Mouse (Mus musculus) liver, postnatal 0 days (tissue): ENCODE results near the gene Slc1a2. TPM values are rescaled to one million over a fixed set of nuclear protein-coding genes. Genes with fewer than 3 reads are reported as not detected.

Experiments
- ATAC-seq: fragments of 200-750 bp; cut with Nextera tagmentation; 2 replicates; pipeline ENCODE4 v1.8.0; 2017; ENCODE audit warnings: mild to moderate bottlenecking, moderate library complexity
- DNase-seq: peaks from one replicate; pipeline ENCODE4 v3.0.0-alpha.2; 2016
- H3K27ac ChIP-seq: fragments of 300-500 bp; sonication (generic); 2 replicates; pipeline ENCODE4 v1.5.1; 2014; ENCODE audit warnings: antibody characterized with exemption, moderate library complexity, mild to moderate bottlenecking, low read depth
- H3K27me3 ChIP-seq: fragments of 300-500 bp; sonication (generic); 2 replicates; pipeline ENCODE4 v1.6.1; 2014; ENCODE audit warnings: low read length, control low read depth, mixed read lengths; ENCODE audit not compliant: insufficient read depth
- H3K36me3 ChIP-seq: fragments of 300-500 bp; sonication (generic); replicated peaks from 2 replicates; pipeline ENCODE4 v1.6.1; 2014; ENCODE audit warnings: mild to moderate bottlenecking, control low read depth, low read length, moderate library complexity, mixed read lengths; ENCODE audit not compliant: insufficient read depth
- H3K4me1 ChIP-seq: fragments of 300-500 bp; sonication (generic); 2 replicates; pipeline ENCODE4 v1.6.1; 2014; ENCODE audit warnings: antibody characterized with exemption, mild to moderate bottlenecking, control low read depth; ENCODE audit not compliant: insufficient read depth
- H3K4me2 ChIP-seq: fragments of 300-500 bp; sonication (generic); 2 replicates; pipeline ENCODE4 v1.6.1; 2014; ENCODE audit warnings: low read depth, mild to moderate bottlenecking, low read length, moderate library complexity, mixed read lengths
- H3K4me3 ChIP-seq: fragments of 300-500 bp; sonication (generic); 2 replicates; pipeline ENCODE4 v1.5.1; 2014; ENCODE audit warnings: low read depth, low read length
- H3K9ac ChIP-seq: fragments of 300-500 bp; sonication (generic); replicated peaks from 2 replicates; pipeline ENCODE4 v1.6.1; 2014; ENCODE audit warnings: mild to moderate bottlenecking, moderate library complexity
- H3K9me3 ChIP-seq: fragments of 300-500 bp; sonication (generic); 2 replicates; pipeline ENCODE4 v1.6.1; 2016; ENCODE audit warnings: mild to moderate bottlenecking, control low read depth, low read length, mixed read lengths
- CTCF ChIP-seq: sonication (generic); IDR thresholded peaks from 2 replicates; pipeline ENCODE4 v1.5.1; 2016; ENCODE audit warnings: antibody characterized with exemption, low read depth
- EP300 ChIP-seq: IDR thresholded peaks from 2 replicates; pipeline ENCODE4 v1.6.1; 2016; ENCODE audit warnings: antibody characterized with exemption, low read depth, mild to moderate bottlenecking
- WGBS: fragments of 180-500 bp; shearing (Covaris S2); extraction: QIAGEN DNeasy Blood & Tissue Kit; methylation state at CpG from one replicate; pipeline ENCODE4 v1.1.7; 2014; ENCODE audit not compliant: insufficient replicate concordance; 5-methylcytosine and 5-hydroxymethylcytosine counted together
- polyA plus RNA-seq: library from polyadenylated mRNA; unstranded; fragments of >200 nt; fragmentation: Nextera tagmentation; extraction: Ambion mirVana; gene quantifications from 2 replicates; pipeline ENCODE4 v1.2.1, GENCODE M21; 2015

The Slc1a2 gene
- polyA plus RNA-seq, 1 experiment from 2014 or later: 0.74 TPM

GRCm38 (mm10) chr2:102714320-102714719 lies 55.9 kb downstream of the Slc1a2 start:
- Histone ChIP-seq H3K9ac (no peak overlapping the region), H3K27ac (no peak overlapping the region), H3K27me3 (peaks cover 15% of the 10 kb centered on the region), H3K4me1 (no peaks in the 10 kb centered on the region), H3K9me3 (no peaks in the 10 kb centered on the region), H3K4me2 (no peak overlapping the region), H3K4me3 (no peak overlapping the region), H3K36me3 (no peaks in the 10 kb centered on the region)
- ATAC-seq: no peak
- 70% methylated on average over 2 of the region's 2 CpGs for WGBS
- TF ChIP-seq EP300 (no peak), CTCF (no peak)
- no peak for DNase-seq

- Histone ChIP-seq H3K4me1 (no peaks in the 10 kb centered on the region), H3K4me3 (no peak overlapping the region), H3K27ac (no peak overlapping the region), H3K27me3 (peaks cover 11% of the 10 kb centered on the region), H3K4me2 (no peak overlapping the region), H3K36me3 (no peaks in the 10 kb centered on the region), H3K9me3 (no peaks in the 10 kb centered on the region), H3K9ac (no peak overlapping the region)
- WGBS: 35% methylated on average over 1 of the region's 1 CpGs
- TF ChIP-seq CTCF (no peak), EP300 (no peak)
- DNase-seq: no peak
- ATAC-seq: peak; percentile 63
Measured at GRCm38 (mm10) chr2:102715754-102716153, 57.3 kb downstream of the Slc1a2 start.

- Histone ChIP-seq H3K4me3 (no peak overlapping the region), H3K9ac (no peak overlapping the region), H3K36me3 (no peaks in the 10 kb centered on the region), H3K27ac (no peak overlapping the region), H3K4me2 (no peak overlapping the region), H3K27me3 (no peaks in the 10 kb centered on the region), H3K9me3 (no peaks in the 10 kb centered on the region), H3K4me1 (no peaks in the 10 kb centered on the region)
- TF ChIP-seq CTCF (no peak), EP300 (no peak)
- WGBS: 62% methylated on average over 2 of the region's 2 CpGs
- ATAC-seq (peak; percentile 73), DNase-seq (no peak)
Measured at GRCm38 (mm10) chr2:102721859-102722258, 63.4 kb downstream of the Slc1a2 start.

- no peak overlapping the region for H3K4me3 ChIP-seq
- no peak overlapping the region for H3K4me2 ChIP-seq
- no peaks in the 10 kb centered on the region for H3K9me3 ChIP-seq
- no peaks in the 10 kb centered on the region for H3K4me1 ChIP-seq
- ATAC-seq (no peak), DNase-seq (no peak)
- 72% methylated on average over 3 of the region's 3 CpGs for WGBS
- H3K27me3 ChIP-seq: no peaks in the 10 kb centered on the region
- no peak overlapping the region for H3K27ac ChIP-seq
- no peak overlapping the region for H3K9ac ChIP-seq
- no peaks in the 10 kb centered on the region for H3K36me3 ChIP-seq
- TF ChIP-seq EP300 (no peak), CTCF (no peak)
Measured at GRCm38 (mm10) chr2:102725054-102725453, 66.6 kb downstream of the Slc1a2 start.

GRCm38 (mm10) chr2:102730386-102730785 lies 71.9 kb downstream of the Slc1a2 start:
- no peak overlapping the region for H3K4me2 ChIP-seq
- no peak overlapping the region for H3K27ac ChIP-seq
- H3K36me3 ChIP-seq: no peaks in the 10 kb centered on the region
- H3K4me3 ChIP-seq: no peak overlapping the region
- ATAC-seq: no peak
- H3K4me1 ChIP-seq: no peaks in the 10 kb centered on the region
- H3K9ac ChIP-seq: no peak overlapping the region
- no peak for TF ChIP-seq EP300
- no peak for TF ChIP-seq CTCF
- no peaks in the 10 kb centered on the region for H3K9me3 ChIP-seq
- WGBS: 76% methylated on average over 5 of the region's 5 CpGs
- H3K27me3 ChIP-seq: no peaks in the 10 kb centered on the region
- no peak for DNase-seq

GRCm38 (mm10) chr2:102730788-102731187 lies 72.3 kb downstream of the Slc1a2 start:
- H3K27ac ChIP-seq: no peak overlapping the region
- H3K4me2 ChIP-seq: no peak overlapping the region
- no peaks in the 10 kb centered on the region for H3K9me3 ChIP-seq
- no peaks in the 10 kb centered on the region for H3K4me1 ChIP-seq
- no peaks in the 10 kb centered on the region for H3K27me3 ChIP-seq
- no peaks in the 10 kb centered on the region for H3K36me3 ChIP-seq
- no peak overlapping the region for H3K9ac ChIP-seq
- 74% methylated on average over 8 of the region's 8 CpGs for WGBS
- TF ChIP-seq EP300 (no peak), CTCF (no peak)
- ATAC-seq: no peak
- DNase-seq: no peak
- H3K4me3 ChIP-seq: no peak overlapping the region

- H3K4me3 ChIP-seq: no peak overlapping the region
- H3K27ac ChIP-seq: no peak overlapping the region
- H3K9me3 ChIP-seq: no peaks in the 10 kb centered on the region
- H3K27me3 ChIP-seq: no peaks in the 10 kb centered on the region
- TF ChIP-seq CTCF: no peak
- TF ChIP-seq EP300: no peak
- H3K4me1 ChIP-seq: no peaks in the 10 kb centered on the region
- H3K9ac ChIP-seq: no peak overlapping the region
- WGBS: 82% methylated on average over 4 of the region's 4 CpGs
- H3K4me2 ChIP-seq: no peak overlapping the region
- no peak for ATAC-seq
- DNase-seq: no peak
- H3K36me3 ChIP-seq: no peaks in the 10 kb centered on the region
Measured at GRCm38 (mm10) chr2:102733128-102733527, 74.7 kb downstream of the Slc1a2 start.
